Mouse (Mus musculus): ENCODE data around the gene Tbx6. TPM values are rescaled to one million over a fixed set of nuclear protein-coding genes. Genes with fewer than 3 reads are reported as not detected.

The Tbx6 gene
- polyA plus RNA-seq (2015; fragmentation: Nextera tagmentation; extraction: Ambion mirVana): 0.50 and 0.79 TPM in 2 replicates

DNA sequence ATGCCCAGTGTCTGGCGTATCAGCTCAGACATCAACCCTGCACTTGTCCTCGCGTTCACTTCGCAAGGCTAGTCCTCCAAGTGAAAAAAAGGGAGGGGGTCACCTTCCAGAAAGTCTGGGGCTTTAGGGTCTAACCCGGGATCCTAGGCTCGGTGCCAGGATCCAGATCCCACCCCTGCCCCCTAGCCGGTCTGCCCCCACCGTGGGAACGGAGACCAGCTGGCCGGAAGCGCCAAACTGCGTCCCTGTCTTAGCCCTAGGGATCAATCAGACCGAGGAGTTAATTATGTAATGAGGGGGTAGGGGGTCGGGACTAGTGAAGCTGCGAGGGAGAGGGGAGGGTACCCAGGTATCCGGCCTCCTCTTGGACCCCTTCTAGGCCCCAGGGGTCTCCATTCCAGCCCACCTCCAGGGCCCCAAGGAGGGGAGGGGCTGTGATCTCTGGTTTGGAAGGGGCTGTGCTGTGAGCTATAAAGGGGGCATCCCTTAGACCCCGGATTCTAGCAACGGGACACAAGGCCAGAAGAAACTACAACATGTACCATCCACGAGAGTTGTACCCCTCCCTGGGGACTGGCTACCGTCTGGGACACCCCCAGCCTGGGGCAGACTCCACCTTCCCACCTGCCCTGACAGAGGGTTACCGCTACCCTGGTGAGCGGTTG is at the start of gene Tbx6:
Gene Tbx6, plus strand, starts transcription at position 513 of the 665 bp plus-strand sequence.
- peaks cover 65% of the 10 kb centered on the region for H3K4me1 ChIP-seq (replicated peaks)
- ATAC-seq (ENCODE audit: insufficient read depth): no peak
- WGBS (ENCODE audit: insufficient replicate concordance): 20% methylated on average over 22 of the region's 22 CpGs
- peak within 1 kb of the TSS; percentile 86 for H3K4me2 ChIP-seq
- H3K4me3 ChIP-seq (replicated peaks): peak within 1 kb of the TSS; percentile 55
- peak within 1 kb of the TSS; percentile 50 for H3K9ac ChIP-seq
- H3K27me3 ChIP-seq: no peaks in the 10 kb centered on the region
- peaks cover 50% of the 10 kb centered on the region for H3K36me3 ChIP-seq (replicated peaks)
- peak within 1 kb of the TSS; percentile 48 for H3K27ac ChIP-seq (replicated peaks)
- H3K9me3 ChIP-seq (replicated peaks): no peaks in the 10 kb centered on the region

DNA sequence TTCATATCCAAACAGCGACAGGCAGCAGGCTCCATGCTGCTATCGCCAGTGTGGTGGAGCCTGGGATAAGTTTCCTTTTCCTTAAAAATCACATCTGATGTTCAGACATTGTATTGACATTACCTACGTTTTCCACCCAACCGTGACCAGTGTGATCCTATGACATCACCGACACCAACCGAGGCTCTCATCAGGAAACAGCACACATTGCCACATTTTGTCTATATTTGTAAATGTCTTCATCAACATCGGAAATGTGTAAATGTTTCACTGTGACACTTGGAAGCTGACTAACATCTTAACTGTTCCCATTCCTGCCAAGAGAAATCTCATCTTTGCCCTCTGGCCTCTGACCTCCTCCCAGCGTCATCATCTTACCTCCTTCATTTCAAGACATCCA is 45.2 kb upstream of the Tbx6 start:
- 0 out of 2 replicates have a peak, but pooled peaks cover 3% of the 10 kb centered on the region for H3K4me1 ChIP-seq (replicated peaks)
- no peaks in the 10 kb centered on the region for H3K9me3 ChIP-seq (replicated peaks)
- H3K36me3 ChIP-seq (replicated peaks): no peaks in the 10 kb centered on the region
- H3K27ac ChIP-seq (replicated peaks): no peak overlapping the region
- no peaks in the 10 kb centered on the region for H3K27me3 ChIP-seq
- 68% methylated on average over 8 of the region's 8 CpGs for WGBS (ENCODE audit: insufficient replicate concordance)
- H3K4me2 ChIP-seq: no peak overlapping the region
- H3K9ac ChIP-seq: no peak overlapping the region
- H3K4me3 ChIP-seq (replicated peaks): no peak overlapping the region
- ATAC-seq (ENCODE audit: insufficient read depth): no peak

DNA sequence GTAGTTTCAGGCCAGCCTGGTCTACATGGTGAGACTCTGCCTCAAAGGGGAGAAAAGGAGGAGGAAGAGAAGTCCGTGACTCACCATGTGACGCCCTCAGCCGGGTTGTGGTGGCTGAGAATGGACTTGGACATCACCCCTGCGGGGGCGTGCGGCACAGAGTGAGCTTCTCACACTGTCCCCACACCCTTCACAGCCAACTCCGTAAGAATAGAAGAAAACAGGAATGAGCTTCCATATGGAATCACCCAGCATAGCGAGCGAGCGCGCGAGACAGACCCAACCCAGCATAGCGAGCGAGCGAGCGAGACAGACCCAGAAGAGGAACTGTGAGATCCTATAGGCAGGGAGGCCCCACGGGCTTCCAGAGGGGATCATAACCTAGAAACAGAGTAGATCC is 41.7 kb upstream of the Tbx6 start:
- Histone ChIP-seq H3K27me3 (no peaks in the 10 kb centered on the region), H3K4me3 (replicated peaks) (no peak overlapping the region), H3K4me2 (no peak overlapping the region), H3K9me3 (replicated peaks) (no peaks in the 10 kb centered on the region), H3K9ac (no peak overlapping the region), H3K4me1 (replicated peaks) (0 out of 2 replicates have a peak, but pooled peaks cover 3% of the 10 kb centered on the region), H3K27ac (replicated peaks) (no peak overlapping the region), H3K36me3 (replicated peaks) (no peaks in the 10 kb centered on the region)
- ATAC-seq (ENCODE audit: insufficient read depth): no peak
- 77% methylated on average over 17 of the region's 17 CpGs for WGBS (ENCODE audit: insufficient replicate concordance)

DNA sequence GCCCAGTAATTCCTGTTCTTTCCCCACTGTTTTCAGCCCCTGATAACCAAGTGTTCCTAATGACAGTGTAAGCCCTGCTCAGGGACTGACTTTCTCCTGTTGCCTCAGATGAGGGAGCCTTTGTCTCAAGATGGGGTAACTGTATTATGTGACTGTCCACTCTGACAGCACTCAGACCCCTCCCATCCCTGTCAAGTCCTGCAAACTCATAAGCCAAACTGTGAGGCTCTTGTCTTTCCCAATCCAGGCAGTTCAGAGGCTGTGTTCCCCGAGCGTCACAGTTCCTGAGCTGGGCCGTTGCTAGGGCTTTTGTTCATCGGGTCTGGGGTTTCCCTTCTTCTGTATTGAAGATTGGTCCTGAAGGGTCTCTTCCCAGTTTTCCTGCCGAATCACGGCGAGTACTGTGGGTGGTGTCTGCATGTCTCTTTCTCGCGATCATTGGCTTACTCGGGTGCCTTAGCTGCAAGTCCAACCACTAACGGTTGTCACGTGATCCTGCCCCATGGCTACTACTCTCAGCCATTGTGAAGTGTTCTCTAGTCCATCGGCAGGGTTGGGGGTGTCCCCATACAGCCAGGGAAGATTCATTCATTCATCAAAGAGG is 41.0 kb upstream of the Tbx6 start:
- no peaks in the 10 kb centered on the region for H3K9me3 ChIP-seq (replicated peaks)
- H3K36me3 ChIP-seq (replicated peaks): no peaks in the 10 kb centered on the region
- no peak overlapping the region for H3K27ac ChIP-seq (replicated peaks)
- H3K27me3 ChIP-seq: no peaks in the 10 kb centered on the region
- no peak overlapping the region for H3K9ac ChIP-seq
- WGBS (ENCODE audit: insufficient replicate concordance): 79% methylated on average over 13 of the region's 13 CpGs
- no peak overlapping the region for H3K4me3 ChIP-seq (replicated peaks)
- ATAC-seq (ENCODE audit: insufficient read depth): no peak
- 0 out of 2 replicates have a peak, but pooled peaks cover 3% of the 10 kb centered on the region for H3K4me1 ChIP-seq (replicated peaks)
- H3K4me2 ChIP-seq: no peak overlapping the region

DNA sequence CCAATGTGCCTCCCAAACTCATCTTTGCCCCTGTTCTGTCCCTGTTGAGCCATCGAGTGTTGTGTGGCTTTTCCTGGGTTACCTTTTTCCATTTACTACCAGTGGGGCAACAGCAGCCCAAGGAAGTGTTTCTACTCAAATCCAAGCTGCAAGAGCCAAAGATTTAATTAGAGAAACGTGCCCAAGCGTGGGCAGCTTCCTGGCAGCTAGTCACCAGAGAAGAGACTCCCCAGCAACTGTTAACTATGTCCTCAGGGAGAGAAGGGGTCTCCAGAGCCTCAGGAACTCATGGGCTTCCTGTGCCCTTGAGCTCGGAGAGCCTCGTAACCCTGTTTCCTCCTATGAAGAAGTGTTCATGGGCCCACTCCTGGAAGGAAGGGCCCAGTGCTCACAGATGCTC is 40.3 kb upstream of the Tbx6 start:
- ATAC-seq (ENCODE audit: insufficient read depth): no peak
- H3K4me2 ChIP-seq: no peak overlapping the region
- H3K9me3 ChIP-seq (replicated peaks): no peaks in the 10 kb centered on the region
- H3K27ac ChIP-seq (replicated peaks): no peak overlapping the region
- H3K36me3 ChIP-seq (replicated peaks): no peaks in the 10 kb centered on the region
- H3K4me3 ChIP-seq (replicated peaks): no peak overlapping the region
- 0 out of 2 replicates have a peak, but pooled peaks cover 3% of the 10 kb centered on the region for H3K4me1 ChIP-seq (replicated peaks)
- H3K9ac ChIP-seq: no peak overlapping the region
- H3K27me3 ChIP-seq: no peaks in the 10 kb centered on the region
- WGBS (ENCODE audit: insufficient replicate concordance): 43% methylated on average over 5 of the region's 5 CpGs

GRCm38 (mm10) chr7:126741452-126741851 is 39.8 kb upstream of the Tbx6 start:
- H3K9me3 ChIP-seq (replicated peaks): no peaks in the 10 kb centered on the region
- H3K4me3 ChIP-seq (replicated peaks): no peak overlapping the region
- 58% methylated on average over 5 of the region's 5 CpGs for WGBS (ENCODE audit: insufficient replicate concordance)
- H3K27ac ChIP-seq (replicated peaks): no peak overlapping the region
- H3K9ac ChIP-seq: no peak overlapping the region
- H3K27me3 ChIP-seq: no peaks in the 10 kb centered on the region
- 0 out of 2 replicates have a peak, but pooled peaks cover 3% of the 10 kb centered on the region for H3K4me1 ChIP-seq (replicated peaks)
- H3K36me3 ChIP-seq (replicated peaks): no peaks in the 10 kb centered on the region
- no peak overlapping the region for H3K4me2 ChIP-seq
- ATAC-seq (ENCODE audit: insufficient read depth): peak; percentile 32; the same call in 1 of the 2 replicates

- ATAC-seq (ENCODE audit: insufficient read depth): no peak
- 76% methylated on average over 13 of the region's 13 CpGs for WGBS (ENCODE audit: insufficient replicate concordance)
- no peak overlapping the region for H3K9ac ChIP-seq
These were observed 39.3 kb upstream of the Tbx6 start for GRCm38 (mm10) chr7:126741964-126742482.

GRCm38 (mm10) chr7:126746066-126746465 is 35.2 kb upstream of the Tbx6 start:
- WGBS (ENCODE audit: insufficient replicate concordance): 35% methylated on average over 12 of the region's 12 CpGs

More at GRCm38 (mm10) chr7:126741964-126742482, 39.3 kb upstream of the Tbx6 start:
- Histone ChIP-seq H3K36me3 (replicated peaks) (no peaks in the 10 kb centered on the region), H3K27ac (replicated peaks) (no peak overlapping the region), H3K4me2 (no peak overlapping the region), H3K27me3 (no peaks in the 10 kb centered on the region), H3K4me3 (replicated peaks) (no peak overlapping the region), H3K4me1 (replicated peaks) (peaks cover 5% of the 10 kb centered on the region), H3K9me3 (replicated peaks) (no peaks in the 10 kb centered on the region)

GRCm38 (mm10) chr7:126746798-126747197 is 34.5 kb upstream of the Tbx6 start:
- Histone ChIP-seq H3K9me3 (replicated peaks) (no peaks in the 10 kb centered on the region), H3K36me3 (replicated peaks) (no peaks in the 10 kb centered on the region), H3K4me3 (replicated peaks) (peak overlapping the region; percentile 27), H3K27ac (replicated peaks) (peak overlapping the region; percentile 81), H3K9ac (no peak overlapping the region), H3K4me1 (replicated peaks) (peaks cover 15% of the 10 kb centered on the region), H3K4me2 (peak overlapping the region; percentile 49), H3K27me3 (no peaks in the 10 kb centered on the region)
- 15% methylated on average over 6 of the region's 6 CpGs for WGBS (ENCODE audit: insufficient replicate concordance)
- peak; percentile 73 for ATAC-seq (ENCODE audit: insufficient read depth)

More at GRCm38 (mm10) chr7:126746066-126746465, 35.2 kb upstream of the Tbx6 start:
- Histone ChIP-seq H3K27me3 (no peaks in the 10 kb centered on the region), H3K9me3 (replicated peaks) (no peaks in the 10 kb centered on the region), H3K4me3 (replicated peaks) (peak overlapping the region; percentile 27), H3K27ac (replicated peaks) (peak overlapping the region; percentile 81), H3K36me3 (replicated peaks) (no peaks in the 10 kb centered on the region), H3K4me2 (peak overlapping the region; percentile 49), H3K9ac (no peak overlapping the region), H3K4me1 (replicated peaks) (peaks cover 15% of the 10 kb centered on the region)
- ATAC-seq (ENCODE audit: insufficient read depth): peak; percentile 47; the same call in 1 of the 2 replicates

- Histone ChIP-seq H3K9me3 (replicated peaks) (no peaks in the 10 kb centered on the region), H3K4me1 (replicated peaks) (peaks cover 18% of the 10 kb centered on the region), H3K27me3 (no peaks in the 10 kb centered on the region), H3K4me2 (no peak overlapping the region), H3K27ac (replicated peaks) (0 out of 2 replicates have a peak overlapping the region, but pooled peaks have one; percentile 9), H3K36me3 (replicated peaks) (no peaks in the 10 kb centered on the region), H3K9ac (no peak overlapping the region), H3K4me3 (replicated peaks) (no peak overlapping the region)
- 67% methylated on average over 7 of the region's 7 CpGs for WGBS (ENCODE audit: insufficient replicate concordance)
- no peak for ATAC-seq (ENCODE audit: insufficient read depth)
These were observed 32.5 kb upstream of the Tbx6 start for GRCm38 (mm10) chr7:126748824-126749223.

DNA sequence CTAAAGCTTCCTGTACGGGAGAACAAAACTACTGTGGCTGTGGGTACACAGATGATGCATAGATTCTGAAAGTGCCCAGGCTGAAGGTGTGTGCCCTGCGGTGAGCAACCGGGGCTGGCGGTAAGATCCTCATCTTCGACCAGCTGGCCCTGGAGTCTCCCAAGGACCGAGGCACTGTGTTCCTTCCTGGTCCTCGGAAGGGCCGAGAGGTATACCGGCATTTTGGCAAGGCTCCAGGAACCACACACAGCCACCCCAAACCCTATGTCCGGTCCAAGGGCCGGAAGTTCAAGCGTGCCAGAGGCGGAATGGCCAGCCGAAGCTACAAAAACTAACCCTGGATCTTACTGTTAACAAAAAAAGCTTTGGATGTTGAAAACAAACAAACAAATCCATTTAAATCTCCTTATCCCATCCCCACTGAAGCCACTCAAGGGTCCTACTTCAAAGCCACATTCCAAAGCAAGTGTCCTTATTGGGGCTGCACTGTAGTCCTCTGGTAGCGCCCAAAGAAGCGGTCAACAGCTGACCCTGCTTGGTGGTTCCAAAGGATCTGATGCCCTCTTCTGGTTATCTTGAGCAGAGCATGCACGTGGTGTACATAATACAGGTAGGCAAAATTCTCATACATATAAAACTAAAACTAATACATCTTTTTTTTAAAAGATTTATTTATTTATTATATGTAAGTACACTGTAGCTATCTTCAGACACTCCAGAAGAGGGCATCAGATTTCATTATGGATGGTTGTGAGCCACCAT is 31.5 kb upstream of the Tbx6 start:
- Histone ChIP-seq H3K4me3 (replicated peaks) (no peak overlapping the region), H3K36me3 (replicated peaks) (no peaks in the 10 kb centered on the region), H3K4me1 (replicated peaks) (peaks cover 26% of the 10 kb centered on the region), H3K27me3 (no peaks in the 10 kb centered on the region), H3K9ac (no peak overlapping the region), H3K9me3 (replicated peaks) (no peaks in the 10 kb centered on the region), H3K27ac (replicated peaks) (no peak overlapping the region), H3K4me2 (no peak overlapping the region)
- WGBS (ENCODE audit: insufficient replicate concordance): 85% methylated on average over 17 of the region's 17 CpGs
- ATAC-seq (ENCODE audit: insufficient read depth): no peak

Measured in liver, embryonic 15.5 days (tissue).